Mouse (Mus musculus) bone marrow, adult 2 months (tissue): ENCODE results near the gene Acp7.
"Not testable (repeated sequence)": the region's sequence is repeated elsewhere in the genome, so short reads cannot be mapped to it uniquely, and the experiment has no call there.

Experiments
- CTCF ChIP-seq: fragments of 200-500 bp; IDR thresholded peaks from 2 replicates; pipeline ENCODE4 v1.5.1; 2011; ENCODE audit warnings: low read length, control low read depth; ENCODE audit not compliant: control insufficient read depth, insufficient read depth
- POLR2A ChIP-seq: fragments of 200-500 bp; IDR thresholded peaks from 2 replicates; pipeline ENCODE4 v1.6.1; 2011; ENCODE audit warnings: low read depth, mild to moderate bottlenecking, control low read depth, low read length, borderline replicate concordance; ENCODE audit not compliant: control insufficient read depth

- TF ChIP-seq POLR2A, CTCF: not testable (repeated sequence)
These were observed 41.7 kb upstream of the Acp7 start for GRCm38 (mm10) chr7:28672786-28673185.
